Mouse (Mus musculus) small intestine, adult 2 months (tissue): ENCODE results near the gene Samd14. TPM values are rescaled to one million over a fixed set of nuclear protein-coding genes. Genes with fewer than 3 reads are reported as not detected.

ENCODE experiments used
- H3K27ac ChIP-seq: fragments of 200-500 bp; 2 replicates; pipeline ENCODE4 v1.5.1; 2012; ENCODE audit warnings: low read depth, low read length, control low read depth, inconsistent platforms; ENCODE audit not compliant: insufficient read depth
- H3K27me3 ChIP-seq: fragments of 200-500 bp; 2 replicates; pipeline ENCODE4 v1.6.1; 2012; ENCODE audit warnings: mild to moderate bottlenecking, moderate library complexity, low read length, inconsistent platforms; ENCODE audit not compliant: control insufficient read depth, insufficient read depth
- H3K36me3 ChIP-seq: fragments of 200-500 bp; 2 replicates; pipeline ENCODE4 v1.6.1; 2012; ENCODE audit warnings: mild to moderate bottlenecking, low read length, control low read depth, inconsistent platforms; ENCODE audit not compliant: control insufficient read depth, insufficient read depth
- H3K4me1 ChIP-seq: fragments of 200-500 bp; 2 replicates; pipeline ENCODE4 v1.6.1; 2012; ENCODE audit warnings: low read length, inconsistent platforms, mixed read lengths; ENCODE audit not compliant: control insufficient read depth, insufficient read depth, insufficient read length
- H3K4me3 ChIP-seq: fragments of 200-500 bp; 2 replicates; pipeline ENCODE4 v1.5.1; 2012; ENCODE audit warnings: low read depth, mild to moderate bottlenecking, control low read depth, inconsistent platforms, low read length, moderate library complexity
- CTCF ChIP-seq: fragments of 200-500 bp; IDR thresholded peaks from 2 replicates; pipeline ENCODE4 v1.5.1; 2012; ENCODE audit warnings: low read depth, mild to moderate bottlenecking, control low read depth, inconsistent platforms, low read length, moderate library complexity, mixed read lengths; ENCODE audit not compliant: insufficient replicate concordance, insufficient read length; ENCODE audit errors: extremely low read depth
- POLR2A ChIP-seq: fragments of 200-500 bp; IDR thresholded peaks from 2 replicates; pipeline ENCODE4 v1.6.1; 2012; ENCODE audit warnings: low read depth, mild to moderate bottlenecking, control low read depth, inconsistent platforms, low read length, moderate library complexity
- WGBS: fragments of 180-500 bp; shearing (Covaris S2); methylation state at CpG from one replicate; pipeline ENCODE4 v1.1.7; 2018; 5-methylcytosine and 5-hydroxymethylcytosine counted together
- polyA plus RNA-seq: library from polyadenylated mRNA; depleted of rRNA; stranded (reverse); fragments of >200 nt; gene quantifications from 2 replicates; pipeline ENCODE4 v1.2.3, GENCODE M21; 2012

The Samd14 gene
- polyA plus RNA-seq, 1 experiment = 7.2 TPM

DNA sequence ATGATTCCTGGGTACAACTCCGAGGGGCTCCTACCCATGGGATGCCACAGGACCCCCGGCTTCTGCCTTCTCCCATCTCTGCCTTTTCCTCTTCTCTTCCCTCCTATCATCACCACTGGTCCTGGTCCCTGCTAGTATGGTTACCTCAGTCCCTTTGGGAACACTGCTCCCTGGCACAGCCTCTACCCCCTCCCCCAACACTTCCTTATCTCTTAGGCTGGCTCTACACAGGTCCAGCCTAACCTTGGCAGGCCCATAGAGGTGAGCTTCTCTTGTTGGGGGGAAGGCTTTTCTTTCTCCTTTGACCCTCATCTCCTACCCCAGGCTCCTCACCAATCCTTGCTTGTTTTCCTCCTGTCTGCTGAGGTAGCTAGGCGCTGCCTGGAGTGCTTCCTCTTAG lies 5.8 kb downstream of the Samd14 start:
- Histone ChIP-seq H3K27me3 (peaks cover 20% of the 10 kb centered on the region), H3K4me1 (no peaks in the 10 kb centered on the region), H3K36me3 (no peaks in the 10 kb centered on the region), H3K4me3 (no peak overlapping the region), H3K27ac (no peak overlapping the region)
- no peak for TF ChIP-seq CTCF
- no peak for TF ChIP-seq POLR2A
- WGBS = 55% methylated on average over 3 of the region's 3 CpGs

DNA sequence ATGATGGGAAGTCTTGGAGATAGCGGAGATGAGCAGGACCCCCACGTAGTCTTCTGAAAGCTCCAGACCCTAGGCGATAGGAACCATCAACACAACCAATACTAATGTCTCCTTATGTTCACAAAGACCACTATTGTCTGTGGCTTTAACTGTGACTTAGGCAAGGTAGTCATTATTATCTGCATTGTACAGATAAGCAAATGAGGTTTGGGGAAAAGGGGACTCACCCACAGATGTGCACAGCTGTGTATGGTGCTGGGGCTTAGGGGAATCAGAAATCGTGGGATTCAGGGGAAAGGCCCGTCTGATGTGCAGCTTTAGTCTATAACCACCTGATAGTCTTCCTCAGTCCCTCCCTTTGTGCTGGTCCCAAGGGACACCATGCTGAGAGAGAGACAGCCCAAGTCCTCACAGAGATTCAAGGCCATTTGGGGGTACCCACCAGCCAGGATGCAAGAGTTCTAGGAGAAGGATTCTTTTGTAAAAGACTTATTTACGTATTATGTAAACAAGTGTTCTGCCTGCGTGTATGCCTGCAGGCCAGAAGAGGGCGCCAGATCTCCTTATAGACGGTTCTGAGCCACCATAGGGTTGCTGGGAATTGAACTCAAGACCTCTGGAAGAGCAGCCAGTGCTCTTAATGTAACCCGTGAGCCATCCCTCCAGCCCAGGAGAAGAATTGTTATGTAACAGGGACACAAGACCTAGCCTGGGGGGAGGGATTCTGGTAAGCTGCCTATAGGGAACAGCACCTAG lies 12.7 kb downstream of the Samd14 start:
- Histone ChIP-seq H3K4me1 (no peaks in the 10 kb centered on the region), H3K27me3 (peaks cover 9% of the 10 kb centered on the region; the same call in 1 of the 2 replicates), H3K4me3 (no peak overlapping the region), H3K36me3 (peaks cover 6% of the 10 kb centered on the region; the same call in 1 of the 2 replicates), H3K27ac (no peak overlapping the region)
- no peak for TF ChIP-seq POLR2A
- TF ChIP-seq CTCF = peak; percentile 61; the same call in 1 of the 2 replicates
- WGBS = 65% methylated on average over 10 of the region's 10 CpGs

DNA sequence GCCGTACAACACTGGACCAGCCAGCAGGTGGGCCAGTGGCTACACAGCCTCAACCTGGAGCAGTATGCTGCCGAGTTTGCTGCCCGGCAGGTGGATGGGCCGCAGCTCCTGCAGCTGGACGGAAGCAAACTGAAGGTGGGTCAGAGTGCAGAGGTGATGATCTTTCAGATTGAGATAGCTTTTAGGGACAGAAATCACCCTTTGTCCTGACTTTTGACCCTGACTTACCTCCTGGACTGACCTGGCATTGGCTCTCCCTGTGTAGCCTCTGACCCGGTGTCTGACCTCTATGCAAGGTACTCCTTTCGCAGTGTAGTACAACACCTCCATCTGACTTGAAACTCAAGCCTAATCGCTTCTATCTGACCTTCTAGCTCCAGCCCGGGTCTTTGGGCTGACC lies 13.8 kb downstream of the Samd14 start:
- peaks cover 9% of the 10 kb centered on the region; the same call in 1 of the 2 replicates for H3K27me3 ChIP-seq
- no peaks in the 10 kb centered on the region for H3K4me1 ChIP-seq
- WGBS = 86% methylated on average over 9 of the region's 9 CpGs
- no peak overlapping the region for H3K4me3 ChIP-seq
- no peak overlapping the region for H3K27ac ChIP-seq
- H3K36me3 ChIP-seq = peaks cover 15% of the 10 kb centered on the region; the same call in 1 of the 2 replicates
- no peak for TF ChIP-seq POLR2A
- no peak for TF ChIP-seq CTCF

- Histone ChIP-seq H3K27me3 (peaks cover 8% of the 10 kb centered on the region; the same call in 1 of the 2 replicates), H3K27ac (no peak overlapping the region), H3K36me3 (peaks cover 22% of the 10 kb centered on the region; the same call in 1 of the 2 replicates), H3K4me1 (no peaks in the 10 kb centered on the region), H3K4me3 (no peak overlapping the region)
- TF ChIP-seq CTCF (no peak), POLR2A (no peak)
- 76% methylated on average over 29 of the region's 29 CpGs for WGBS
These were observed 14.9 kb downstream of the Samd14 start for GRCm38 (mm10) chr11:95024439-95025184.

- H3K36me3 ChIP-seq = peaks cover 24% of the 10 kb centered on the region; the same call in 1 of the 2 replicates
- 0 out of 2 replicates have a peak, but pooled peaks cover under 1% of the 10 kb centered on the region for H3K27me3 ChIP-seq
- H3K4me1 ChIP-seq = no peaks in the 10 kb centered on the region
- no peak overlapping the region for H3K4me3 ChIP-seq
- H3K27ac ChIP-seq = no peak overlapping the region
- 78% methylated on average over 11 of the region's 11 CpGs for WGBS
- TF ChIP-seq POLR2A = no peak
- no peak for TF ChIP-seq CTCF
These were observed 15.7 kb downstream of the Samd14 start for GRCm38 (mm10) chr11:95025227-95026012.

DNA sequence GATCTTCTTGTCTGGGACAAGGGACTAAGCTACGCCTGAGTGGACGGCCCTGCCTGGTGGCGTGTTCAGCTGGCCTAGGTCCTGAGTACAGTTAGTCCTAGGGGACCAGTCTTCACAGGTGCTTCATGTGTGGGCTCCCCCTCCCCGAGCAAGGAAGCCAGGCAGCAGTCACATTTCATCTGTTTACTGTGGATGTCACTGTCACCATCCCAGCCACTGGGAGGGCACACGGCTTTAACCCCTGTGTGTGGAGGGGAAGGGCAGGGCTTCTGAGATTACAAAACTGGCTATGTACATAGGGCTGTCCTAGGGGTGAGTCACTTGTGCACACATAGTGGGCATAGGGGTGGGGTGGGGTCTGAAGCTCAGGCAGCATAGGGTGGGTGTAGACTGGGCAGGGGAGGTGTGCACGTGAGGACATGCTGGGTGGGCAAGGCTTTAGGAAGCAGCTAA lies 16.4 kb downstream of the Samd14 start:
- TF ChIP-seq CTCF (no peak), POLR2A (no peak)
- no peak overlapping the region for H3K27ac ChIP-seq
- no peaks in the 10 kb centered on the region for H3K27me3 ChIP-seq
- H3K36me3 ChIP-seq = peaks cover 28% of the 10 kb centered on the region
- no peak overlapping the region for H3K4me3 ChIP-seq
- 83% methylated on average over 6 of the region's 6 CpGs for WGBS
- no peaks in the 10 kb centered on the region for H3K4me1 ChIP-seq
